Mouse (Mus musculus): Measurements from ENCODE around the gene Nr1h2. TPM values are rescaled to one million over a fixed set of nuclear protein-coding genes. Genes with fewer than 3 reads are reported as not detected.

The Nr1h2 gene
- polyA plus RNA-seq, 1 experiment from 2014 or later: 71.3 TPM

DNA sequence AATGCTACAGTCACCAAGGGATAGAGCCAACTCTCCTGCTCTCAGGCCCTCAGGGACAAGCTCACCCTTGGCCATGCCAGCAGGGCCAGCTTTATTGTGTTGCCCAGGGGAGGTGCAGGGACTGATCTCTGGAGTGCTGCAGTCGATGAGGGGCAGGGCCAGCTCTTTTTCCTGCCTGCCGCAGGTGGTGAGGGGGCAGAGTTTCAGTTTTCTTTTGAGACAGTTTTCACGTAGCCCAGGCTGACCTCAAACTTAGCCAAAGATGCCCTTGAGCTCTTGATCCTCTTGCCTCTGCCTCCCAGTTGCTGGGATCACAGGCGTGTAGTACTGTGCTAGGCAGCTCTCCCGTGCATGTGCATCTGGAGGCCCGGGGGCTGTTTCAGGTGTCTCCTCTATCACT lies 17.2 kb upstream of the Nr1h2 start:
- ATAC-seq: no peak
- Histone ChIP-seq H3K27me3 (replicated peaks; ENCODE audit: control insufficient read depth, insufficient read depth, low read length) (no peaks in the 10 kb centered on the region; the same call in 1 of the 2 replicates), H3K27ac (ENCODE audit: low read depth, low read length) (no peak overlapping the region), H3K4me2 (replicated peaks; ENCODE audit: low read depth) (no peak overlapping the region), H3K9ac (ENCODE audit: low read depth, low read length) (no peak overlapping the region), H3K4me3 (ENCODE audit: low read depth, low read length) (no peak overlapping the region), H3K9me3 (ENCODE audit: control insufficient read depth) (no peaks in the 10 kb centered on the region), H3K36me3 (ENCODE audit: control insufficient read depth, insufficient read depth) (no peaks in the 10 kb centered on the region), H3K4me1 (replicated peaks; ENCODE audit: control insufficient read depth, insufficient read depth, low read length) (no peaks in the 10 kb centered on the region)
- no peak for TF ChIP-seq CTCF (IDR thresholded peaks at IDR 0.05; ENCODE audit: low read depth)
- 77% methylated on average over 6 of the region's 6 CpGs for WGBS

DNA sequence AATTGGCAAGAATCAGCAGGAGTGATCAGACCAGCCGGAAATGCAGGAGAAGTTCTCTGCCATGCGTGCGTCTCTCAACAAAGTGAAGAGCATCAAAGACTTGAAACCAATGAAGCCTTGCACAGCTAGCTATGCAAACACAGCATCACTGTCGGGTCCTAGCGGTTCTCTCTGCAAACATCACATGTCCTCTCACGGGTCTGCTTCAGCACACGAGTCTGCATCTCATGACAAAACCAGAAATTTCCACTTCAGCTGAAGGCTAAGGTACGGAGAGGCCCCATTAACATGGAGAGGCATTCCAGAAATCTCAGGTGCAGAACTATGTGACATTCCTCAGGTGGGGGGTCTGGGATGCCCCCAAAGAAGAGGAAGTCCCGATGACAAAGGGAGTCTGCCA lies 15.1 kb upstream of the Nr1h2 start:
- no peak overlapping the region for H3K27ac ChIP-seq (ENCODE audit: low read depth, low read length)
- no peak for TF ChIP-seq CTCF (IDR thresholded peaks at IDR 0.05; ENCODE audit: low read depth)
- H3K9ac ChIP-seq (ENCODE audit: low read depth, low read length): no peak overlapping the region
- 52% methylated on average over 9 of the region's 9 CpGs for WGBS
- H3K4me1 ChIP-seq (replicated peaks; ENCODE audit: control insufficient read depth, insufficient read depth, low read length): no peaks in the 10 kb centered on the region
- ATAC-seq: no peak
- no peaks in the 10 kb centered on the region for H3K36me3 ChIP-seq (ENCODE audit: control insufficient read depth, insufficient read depth)
- H3K4me3 ChIP-seq (ENCODE audit: low read depth, low read length): no peak overlapping the region
- H3K4me2 ChIP-seq (replicated peaks; ENCODE audit: low read depth): no peak overlapping the region
- no peaks in the 10 kb centered on the region for H3K9me3 ChIP-seq (ENCODE audit: control insufficient read depth)
- no peaks in the 10 kb centered on the region; the same call in 1 of the 2 replicates for H3K27me3 ChIP-seq (replicated peaks; ENCODE audit: control insufficient read depth, insufficient read depth, low read length)

DNA sequence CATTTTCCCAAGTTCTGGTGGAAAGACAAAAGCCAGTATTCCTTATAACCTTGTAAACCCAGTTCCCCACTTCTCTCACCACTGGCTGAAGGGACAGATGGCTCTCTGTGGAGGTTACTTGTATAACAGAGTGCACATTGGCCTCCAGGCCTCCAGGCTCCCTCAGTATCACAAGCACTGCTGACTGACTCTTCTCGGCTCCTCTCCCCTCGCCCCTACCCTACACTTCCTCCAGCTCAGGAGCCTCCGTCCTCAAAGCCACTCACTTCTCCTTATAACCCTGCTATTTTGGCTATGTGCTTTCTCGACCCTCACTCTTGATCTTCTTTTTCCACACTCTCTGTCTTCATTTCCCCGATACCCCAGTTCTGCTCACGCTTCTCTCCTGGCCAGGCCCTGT lies 11.7 kb upstream of the Nr1h2 start:
- H3K27me3 ChIP-seq (replicated peaks; ENCODE audit: control insufficient read depth, insufficient read depth, low read length): no peaks in the 10 kb centered on the region; the same call in 1 of the 2 replicates
- no peaks in the 10 kb centered on the region for H3K4me1 ChIP-seq (replicated peaks; ENCODE audit: control insufficient read depth, insufficient read depth, low read length)
- WGBS: 72% methylated on average over 6 of the region's 6 CpGs
- H3K27ac ChIP-seq (ENCODE audit: low read depth, low read length): no peak overlapping the region
- H3K9me3 ChIP-seq (ENCODE audit: control insufficient read depth): no peaks in the 10 kb centered on the region
- H3K4me3 ChIP-seq (ENCODE audit: low read depth, low read length): no peak overlapping the region
- TF ChIP-seq CTCF (IDR thresholded peaks at IDR 0.05; ENCODE audit: low read depth): no peak
- no peak overlapping the region for H3K9ac ChIP-seq (ENCODE audit: low read depth, low read length)
- no peaks in the 10 kb centered on the region for H3K36me3 ChIP-seq (ENCODE audit: control insufficient read depth, insufficient read depth)
- ATAC-seq: no peak
- no peak overlapping the region for H3K4me2 ChIP-seq (replicated peaks; ENCODE audit: low read depth)

DNA sequence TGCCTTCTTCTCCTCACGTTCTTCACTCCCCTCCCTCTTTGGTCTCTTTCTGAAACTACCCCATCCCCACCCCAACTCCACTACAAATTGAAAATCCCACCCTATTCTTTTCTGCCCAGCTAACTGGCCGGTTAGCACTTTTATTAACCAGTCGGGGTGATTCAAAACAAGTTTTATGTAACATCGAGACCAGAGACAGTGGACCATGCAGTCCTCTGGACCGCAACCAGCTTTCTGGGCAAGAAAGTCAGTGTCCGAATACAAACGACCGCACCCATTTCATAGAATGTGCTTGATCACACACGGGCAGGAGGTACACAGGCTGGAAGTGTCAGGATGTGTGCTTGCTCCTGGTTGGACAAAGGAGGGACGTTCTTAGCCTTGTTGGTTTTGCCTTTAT lies 10.7 kb upstream of the Nr1h2 start:
- no peak overlapping the region for H3K9ac ChIP-seq (ENCODE audit: low read depth, low read length)
- no peak for ATAC-seq
- no peaks in the 10 kb centered on the region; the same call in 1 of the 2 replicates for H3K27me3 ChIP-seq (replicated peaks; ENCODE audit: control insufficient read depth, insufficient read depth, low read length)
- no peaks in the 10 kb centered on the region for H3K4me1 ChIP-seq (replicated peaks; ENCODE audit: control insufficient read depth, insufficient read depth, low read length)
- no peak overlapping the region for H3K27ac ChIP-seq (ENCODE audit: low read depth, low read length)
- no peak for TF ChIP-seq CTCF (IDR thresholded peaks at IDR 0.05; ENCODE audit: low read depth)
- no peak overlapping the region for H3K4me2 ChIP-seq (replicated peaks; ENCODE audit: low read depth)
- no peaks in the 10 kb centered on the region for H3K36me3 ChIP-seq (ENCODE audit: control insufficient read depth, insufficient read depth)
- 83% methylated on average over 10 of the region's 10 CpGs for WGBS
- H3K9me3 ChIP-seq (ENCODE audit: control insufficient read depth): no peaks in the 10 kb centered on the region
- no peak overlapping the region for H3K4me3 ChIP-seq (ENCODE audit: low read depth, low read length)

DNA sequence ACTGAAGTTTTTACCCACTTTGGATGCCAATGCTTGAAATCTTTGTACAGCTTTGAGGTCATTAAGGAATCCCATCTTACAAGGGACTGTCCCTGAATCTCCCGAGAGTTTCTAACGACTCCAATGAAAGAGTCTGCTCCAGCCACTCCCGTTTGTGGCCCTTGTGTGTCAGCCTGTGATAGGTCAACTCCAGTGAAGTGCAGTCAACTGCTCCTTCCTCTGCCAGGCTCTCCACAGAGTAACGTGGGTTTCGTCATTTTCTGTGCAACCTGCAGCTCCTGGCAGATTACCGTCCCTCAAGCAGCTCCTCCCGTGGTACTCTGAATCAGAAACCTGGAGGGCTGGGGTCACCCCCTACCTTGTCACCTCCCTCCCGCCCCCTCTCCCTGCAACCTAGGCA lies 9.5 kb upstream of the Nr1h2 start:
- no peaks in the 10 kb centered on the region for H3K27me3 ChIP-seq (replicated peaks; ENCODE audit: control insufficient read depth, insufficient read depth, low read length)
- no peaks in the 10 kb centered on the region for H3K4me1 ChIP-seq (replicated peaks; ENCODE audit: control insufficient read depth, insufficient read depth, low read length)
- no peak for ATAC-seq
- WGBS: 41% methylated on average over 8 of the region's 8 CpGs
- no peak for TF ChIP-seq CTCF (IDR thresholded peaks at IDR 0.05; ENCODE audit: low read depth)
- H3K27ac ChIP-seq (ENCODE audit: low read depth, low read length): no peak overlapping the region
- no peak overlapping the region for H3K4me3 ChIP-seq (ENCODE audit: low read depth, low read length)
- no peak overlapping the region for H3K9ac ChIP-seq (ENCODE audit: low read depth, low read length)
- no peak overlapping the region for H3K4me2 ChIP-seq (replicated peaks; ENCODE audit: low read depth)
- H3K36me3 ChIP-seq (ENCODE audit: control insufficient read depth, insufficient read depth): no peaks in the 10 kb centered on the region
- H3K9me3 ChIP-seq (ENCODE audit: control insufficient read depth): no peaks in the 10 kb centered on the region

DNA sequence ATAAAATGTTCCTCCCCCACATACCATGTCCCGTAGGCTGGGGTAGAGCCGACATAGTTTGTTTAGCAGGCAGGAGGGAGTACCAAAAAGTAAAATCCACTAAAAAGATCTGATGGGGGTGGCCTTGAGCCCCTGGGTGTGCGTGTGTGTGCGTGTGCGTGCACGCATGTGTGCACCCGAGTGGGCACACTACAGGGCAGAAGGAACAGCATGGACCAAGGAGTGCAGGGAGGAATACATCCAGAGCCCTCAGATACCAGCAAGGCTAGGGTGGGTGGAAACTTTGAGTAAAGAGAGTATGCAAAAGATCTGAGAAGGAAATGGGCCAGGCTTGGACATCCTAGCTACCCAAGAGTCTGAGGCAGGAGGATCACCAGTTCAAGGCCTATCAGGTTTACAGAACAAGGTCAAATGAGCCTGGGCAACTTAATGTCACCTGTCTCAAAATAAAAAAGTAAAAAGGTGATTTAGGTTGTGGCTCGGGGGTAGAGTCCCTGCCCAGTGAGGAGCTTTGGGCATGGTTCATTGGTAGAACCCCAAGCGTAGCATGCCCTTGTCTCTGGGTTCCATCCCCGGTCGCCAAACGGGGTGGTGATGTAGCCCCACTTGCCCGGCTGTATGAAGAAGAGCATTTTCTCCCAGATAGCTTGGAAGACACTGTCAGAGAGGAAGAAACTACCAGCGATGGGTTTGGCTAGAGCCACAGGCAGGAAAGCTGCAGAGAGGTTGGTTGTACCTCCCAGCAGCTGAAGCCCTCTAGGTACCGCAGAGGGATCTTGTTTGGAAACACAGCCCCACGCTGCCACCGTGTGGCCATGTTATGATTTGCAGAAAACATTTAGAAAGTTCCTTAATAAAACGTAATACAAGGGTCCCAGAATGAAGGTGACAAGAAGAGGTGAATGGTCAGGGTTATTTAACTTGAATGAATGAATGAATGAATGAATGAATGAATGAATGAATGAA lies 7.0 kb upstream of the Nr1h2 start:
- no peaks in the 10 kb centered on the region for H3K4me1 ChIP-seq (replicated peaks; ENCODE audit: control insufficient read depth, insufficient read depth, low read length)
- H3K9ac ChIP-seq (ENCODE audit: low read depth, low read length): no peak overlapping the region
- no peak overlapping the region for H3K4me3 ChIP-seq (ENCODE audit: low read depth, low read length)
- no peaks in the 10 kb centered on the region for H3K9me3 ChIP-seq (ENCODE audit: control insufficient read depth)
- H3K27me3 ChIP-seq (replicated peaks; ENCODE audit: control insufficient read depth, insufficient read depth, low read length): no peaks in the 10 kb centered on the region
- H3K36me3 ChIP-seq (ENCODE audit: control insufficient read depth, insufficient read depth): no peaks in the 10 kb centered on the region
- H3K27ac ChIP-seq (ENCODE audit: low read depth, low read length): no peak overlapping the region
- peak; percentile 87 for TF ChIP-seq CTCF (IDR thresholded peaks at IDR 0.05; ENCODE audit: low read depth)
- 53% methylated on average over 18 of the region's 18 CpGs for WGBS
- no peak overlapping the region for H3K4me2 ChIP-seq (replicated peaks; ENCODE audit: low read depth)
- ATAC-seq: no peak
